ENCODE assay signal across 7 mouse cellular contexts in the genomic region with DNA sequence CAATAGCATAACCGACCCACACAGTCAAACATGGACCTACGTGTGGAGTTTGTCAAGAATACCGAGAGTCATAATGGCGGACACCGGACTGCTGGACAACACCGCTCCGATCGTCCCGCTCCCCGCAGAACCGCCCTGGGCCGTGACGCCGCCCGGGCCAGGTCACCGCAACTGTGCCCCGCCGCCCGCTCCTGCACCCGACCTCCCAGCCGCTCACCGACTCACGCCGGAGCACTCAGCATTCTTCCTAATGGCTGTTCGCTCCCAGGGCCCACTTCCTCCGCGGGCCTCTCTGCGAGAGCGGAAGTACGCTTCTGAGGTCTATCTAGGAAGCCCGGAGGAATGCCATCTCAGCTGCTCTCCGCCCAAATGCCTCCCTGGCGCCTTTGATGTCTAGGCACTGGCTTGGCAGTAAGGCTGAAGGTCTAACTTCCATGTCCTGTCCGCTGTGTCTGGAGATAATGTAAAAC. TPM values are rescaled to one million over a fixed set of nuclear protein-coding genes. Genes with fewer than 3 reads are reported as not detected.
DNase-seq lines count a peak whose midpoint lies in the region; ATAC-seq lines count a peak whose summit lies in the region.

A gene (minus strand): TSS at position 310 of the 470 bp plus-strand sequence.

- H3K4me1 ChIP-seq in embryonic facial prominence, embryonic 12.5 days, result peaks cover 15% of the 10 kb centered on the region
- H3K4me1 ChIP-seq in limb, embryonic 11.5 days (ENCODE audit: control insufficient read depth, insufficient read depth, low read length), result peaks cover 4% of the 10 kb centered on the region; the same call in 1 of the 2 replicates
- peaks cover 16% of the 10 kb centered on the region for H3K4me1 ChIP-seq in midbrain, embryonic 14.5 days (ENCODE audit: control insufficient read depth, insufficient read depth, low read length)

- WGBS in embryonic facial prominence, embryonic 12.5 days, result 1% methylated on average over 34 of the region's 34 CpGs
- under 1% methylated on average over 34 of the region's 34 CpGs for WGBS in limb, embryonic 11.5 days
- under 1% methylated on average over 34 of the region's 34 CpGs for WGBS in midbrain, embryonic 14.5 days

- peak; percentile 75 for DNase-seq in adrenal gland, postnatal 25 days
- DNase-seq in heart, adult 11 months, result peak; percentile 98
- DNase-seq in kidney, adult 18-20 months, result peak; percentile 87
- peak; percentile 88 for DNase-seq in limb, embryonic 11.5 days (ENCODE audit: low spot score)
- DNase-seq in midbrain, embryonic 14.5 days, result peak; percentile 94
- peak; percentile 60 to 69 for DNase-seq in spleen, adult 18-20 months

- no peaks in the 10 kb centered on the region for H3K27me3 ChIP-seq in embryonic facial prominence, embryonic 12.5 days
- H3K27me3 ChIP-seq in limb, embryonic 11.5 days (ENCODE audit: control insufficient read depth, insufficient read depth, low read length), result no peaks in the 10 kb centered on the region
- no peaks in the 10 kb centered on the region for H3K27me3 ChIP-seq in midbrain, embryonic 14.5 days (ENCODE audit: control insufficient read depth, insufficient read depth, low read length)

- peaks cover 18% of the 10 kb centered on the region for H3K36me3 ChIP-seq in embryonic facial prominence, embryonic 12.5 days
- peaks cover 15% of the 10 kb centered on the region for H3K36me3 ChIP-seq in limb, embryonic 11.5 days (ENCODE audit: control insufficient read depth, insufficient read depth, low read length)
- H3K36me3 ChIP-seq in midbrain, embryonic 14.5 days (ENCODE audit: control insufficient read depth, insufficient read depth, low read length), result peaks cover 16% of the 10 kb centered on the region

- H3K4me3 ChIP-seq in embryonic facial prominence, embryonic 12.5 days, result peak within 1 kb of the TSS; percentile 86
- peak within 1 kb of the TSS; percentile 67 for H3K4me3 ChIP-seq in limb, embryonic 11.5 days (ENCODE audit: low read depth, low read length)
- peak within 1 kb of the TSS; percentile 84 for H3K4me3 ChIP-seq in midbrain, embryonic 14.5 days (replicated peaks; ENCODE audit: low read depth, low read length)

- peak within 1 kb of the TSS; percentile 77; the same call in 1 of the 2 replicates for H3K27ac ChIP-seq in embryonic facial prominence, embryonic 12.5 days
- no peak within 1 kb of the TSS for H3K27ac ChIP-seq in limb, embryonic 11.5 days (replicated peaks; ENCODE audit: low read depth, low read length)
- peak within 1 kb of the TSS; percentile 79 for H3K27ac ChIP-seq in midbrain, embryonic 14.5 days (replicated peaks; ENCODE audit: low read depth, low read length)

- no peaks in the 10 kb centered on the region for H3K9me3 ChIP-seq in embryonic facial prominence, embryonic 12.5 days
- no peaks in the 10 kb centered on the region; the same call in 1 of the 2 replicates for H3K9me3 ChIP-seq in limb, embryonic 11.5 days (ENCODE audit: control insufficient read depth, low read length)
- H3K9me3 ChIP-seq in midbrain, embryonic 14.5 days (ENCODE audit: control insufficient read depth, low read length), result no peaks in the 10 kb centered on the region

- peak within 1 kb of the TSS; percentile 89 for H3K9ac ChIP-seq in embryonic facial prominence, embryonic 12.5 days
- peak within 1 kb of the TSS; percentile 88 for H3K9ac ChIP-seq in limb, embryonic 11.5 days (ENCODE audit: low read length)
- H3K9ac ChIP-seq in midbrain, embryonic 14.5 days (replicated peaks; ENCODE audit: low read length), result peak within 1 kb of the TSS; percentile 84

- ATAC-seq in embryonic facial prominence, embryonic 12.5 days (ENCODE audit: insufficient number of reproducible peaks, insufficient read depth, low FRiP score, low TSS enrichment), result peak; percentile 88
- ATAC-seq in limb, embryonic 11.5 days (ENCODE audit: insufficient number of reproducible peaks, low FRiP score, low TSS enrichment, low read depth), result peak; percentile 90
- peak; percentile 90; the same call in 1 of the 2 replicates for ATAC-seq in midbrain, embryonic 14.5 days (ENCODE audit: low FRiP score, low TSS enrichment)

- peak within 1 kb of the TSS; percentile 65 for H3K4me2 ChIP-seq in embryonic facial prominence, embryonic 12.5 days (replicated peaks)
- peak within 1 kb of the TSS; percentile 58 for H3K4me2 ChIP-seq in limb, embryonic 11.5 days (ENCODE audit: low read depth, severe bottlenecking)
- H3K4me2 ChIP-seq in midbrain, embryonic 14.5 days (ENCODE audit: low read length), result peak within 1 kb of the TSS; percentile 65

RNA-seq across cellular contexts. Expression of the gene that starts here (rescaled TPM):
- total RNA-seq in adrenal gland, postnatal 25 days (2021), result 118 and 138 TPM in 2 replicates
- polyA plus RNA-seq in embryonic facial prominence, embryonic 12.5 days (2016; fragmentation: Nextera tagmentation; extraction: Ambion mirVana), result 100 and 109 TPM in 2 replicates
- 65.2 and 72.5 TPM in 2 replicates for polyA plus RNA-seq in limb, embryonic 11.5 days (2014; fragmentation: Nextera tagmentation; extraction: Ambion mirVana)
- 71.5 and 112 TPM in 2 replicates for polyA plus RNA-seq in midbrain, embryonic 14.5 days (2014; fragmentation: Nextera tagmentation; extraction: Ambion mirVana)
